Mouse (Mus musculus) lung, postnatal 0 days (tissue): Measurements from ENCODE around the gene Inca1.

Source experiments
- CTCF ChIP-seq: IDR thresholded peaks from 2 replicates; pipeline ENCODE4 v1.5.1; 2016; ENCODE audit warnings: antibody characterized with exemption, mild to moderate bottlenecking
- EP300 ChIP-seq: IDR thresholded peaks from 2 replicates; pipeline ENCODE4 v1.6.1; 2016; ENCODE audit warnings: antibody characterized with exemption, mild to moderate bottlenecking, control low read depth

DNA sequence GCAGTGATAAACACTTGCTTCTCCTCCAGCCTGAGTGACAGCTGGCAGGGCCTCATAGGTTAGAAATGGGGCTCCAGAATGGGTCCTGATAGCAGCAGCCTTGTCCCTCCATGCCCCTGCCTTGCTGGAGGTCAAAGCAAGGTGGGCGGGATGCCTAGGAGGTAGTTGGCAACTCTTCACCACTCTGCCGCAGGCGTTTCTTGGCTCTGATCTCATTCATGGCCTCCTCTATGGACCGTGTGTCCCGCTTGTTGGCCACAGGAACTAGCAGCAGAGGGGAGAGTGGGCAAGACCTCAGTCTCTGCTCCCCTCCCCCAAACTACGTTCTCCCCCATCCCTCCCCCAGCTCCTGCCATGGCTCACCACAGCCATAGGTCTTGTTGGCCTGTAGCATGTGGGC lies 36.0 kb downstream of the Inca1 start:
- TF ChIP-seq EP300 = no peak
- TF ChIP-seq CTCF = no peak
